Mouse (Mus musculus) forebrain, embryonic 11.5 days (tissue): Measurements from ENCODE around the gene Oscar. TPM values are rescaled to one million over a fixed set of nuclear protein-coding genes. Genes with fewer than 3 reads are reported as not detected.
A peak's percentile ranks its signal among the peaks of the same experiment; 100 is the strongest.

Experiments
- ATAC-seq: fragments of 200-750 bp; cut with Nextera tagmentation; replicated peaks from 2 replicates; pipeline ENCODE4 v1.8.0; 2017; ENCODE audit warnings: moderate TSS enrichment; ENCODE audit not compliant: low FRiP score
- DNase-seq: peaks from one replicate; pipeline ENCODE4 v3.0.0-alpha.2; 2017; ENCODE audit warnings: low spot score
- H3K27ac ChIP-seq: fragments of 300-500 bp; sonication (generic); 2 replicates; pipeline ENCODE4 v1.5.1; 2014; ENCODE audit warnings: low read depth, low read length
- H3K27me3 ChIP-seq: fragments of 300-500 bp; sonication (generic); 2 replicates; pipeline ENCODE4 v1.6.1; 2014; ENCODE audit warnings: mild to moderate bottlenecking, low read length, mixed read lengths; ENCODE audit not compliant: control insufficient read depth, insufficient read depth
- H3K36me3 ChIP-seq: fragments of 300-500 bp; sonication (generic); 2 replicates; pipeline ENCODE4 v1.6.1; 2014; ENCODE audit warnings: mild to moderate bottlenecking, low read length, moderate library complexity, mixed read lengths; ENCODE audit not compliant: control insufficient read depth, insufficient read depth
- H3K4me1 ChIP-seq: fragments of 300-500 bp; sonication (generic); replicated peaks from 2 replicates; pipeline ENCODE4 v1.6.1; 2014; ENCODE audit warnings: low read length, mixed read lengths; ENCODE audit not compliant: control insufficient read depth, insufficient read depth
- H3K4me2 ChIP-seq: fragments of 300-500 bp; sonication (generic); 2 replicates; pipeline ENCODE4 v1.6.1; 2014; ENCODE audit warnings: low read depth, mild to moderate bottlenecking, low read length, moderate library complexity, mixed read lengths; ENCODE audit not compliant: severe bottlenecking
- H3K4me3 ChIP-seq: fragments of 300-500 bp; sonication (generic); 2 replicates; pipeline ENCODE4 v1.5.1; 2014; ENCODE audit warnings: low read depth, low read length
- H3K9ac ChIP-seq: fragments of 300-500 bp; sonication (generic); 2 replicates; pipeline ENCODE4 v1.6.1; 2014; ENCODE audit warnings: low read length
- H3K9me3 ChIP-seq: fragments of 300-500 bp; sonication (generic); 2 replicates; pipeline ENCODE4 v1.6.1; 2016; ENCODE audit warnings: low read length, mixed read lengths; ENCODE audit not compliant: control insufficient read depth
- WGBS: fragments of 180-500 bp; shearing (Covaris S2); extraction: QIAGEN DNeasy Blood & Tissue Kit; methylation state at CpG from one replicate; pipeline ENCODE4 v1.1.7; 2014; 5-methylcytosine and 5-hydroxymethylcytosine counted together
- polyA plus RNA-seq: library from polyadenylated mRNA; unstranded; fragments of >200 nt; fragmentation: Nextera tagmentation; extraction: Ambion mirVana; gene quantifications from 2 replicates; pipeline ENCODE4 v1.2.1, GENCODE M21; 2014

Oscar gene
- polyA plus RNA-seq, 1 experiment from 2014 or later, result 0.36 TPM

DNA sequence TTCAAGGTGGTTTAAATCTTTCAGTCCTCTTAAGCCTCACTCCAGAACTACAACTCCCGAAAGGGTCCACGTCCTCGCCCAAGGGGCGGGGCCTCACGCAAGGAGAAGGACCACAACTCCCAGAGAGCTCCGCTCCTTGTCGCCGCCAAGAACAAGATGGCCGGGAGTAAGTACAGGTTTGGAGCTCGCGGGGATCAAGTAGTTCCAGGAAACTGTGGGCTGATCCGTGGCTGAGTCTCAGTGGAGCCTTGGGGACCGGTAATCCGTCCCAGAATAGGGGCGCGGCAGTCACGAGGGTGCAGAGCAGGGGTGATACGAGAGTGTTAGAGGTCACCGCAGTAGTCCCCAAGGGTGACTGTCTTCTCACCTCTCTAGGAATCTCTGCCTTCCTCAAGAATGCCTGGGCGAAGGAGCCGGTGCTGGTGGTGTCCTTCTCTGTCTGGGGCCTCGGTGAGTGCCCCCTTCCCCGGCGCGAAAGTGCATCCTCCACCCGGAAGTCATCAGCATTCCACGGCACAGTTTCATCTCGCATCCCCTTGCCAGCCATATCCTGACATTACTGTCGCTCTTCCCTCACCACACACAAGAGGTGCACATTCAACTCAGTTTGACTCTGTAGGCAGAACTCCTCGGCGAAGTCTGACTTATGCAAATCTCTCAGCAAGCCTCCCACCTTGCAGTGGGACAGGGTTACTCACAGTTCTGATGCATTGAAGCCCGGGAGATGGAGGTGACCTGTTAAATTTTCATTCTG, 1.5 kb upstream of the Oscar start, which contains the start of gene Ndufa3:
Gene Ndufa3 (plus strand): TSS at position 132 of the 754 bp plus-strand sequence.
- Histone ChIP-seq H3K27ac (0 out of 2 replicates have a peak within 1 kb of the TSS, but pooled peaks have one; percentile 26), H3K4me3 (peak within 1 kb of the TSS; percentile 77), H3K36me3 (peaks cover 3% of the 10 kb centered on the region; the same call in 1 of the 2 replicates), H3K9me3 (no peaks in the 10 kb centered on the region), H3K4me1 (no peaks in the 10 kb centered on the region; the same call in 1 of the 2 replicates), H3K27me3 (no peaks in the 10 kb centered on the region), H3K4me2 (peak within 1 kb of the TSS; percentile 69), H3K9ac (peak within 1 kb of the TSS; percentile 84)
- ATAC-seq, result peak; percentile 95
- WGBS, result 1% methylated on average over 32 of the region's 32 CpGs
- DNase-seq, result peak; percentile 91

DNA sequence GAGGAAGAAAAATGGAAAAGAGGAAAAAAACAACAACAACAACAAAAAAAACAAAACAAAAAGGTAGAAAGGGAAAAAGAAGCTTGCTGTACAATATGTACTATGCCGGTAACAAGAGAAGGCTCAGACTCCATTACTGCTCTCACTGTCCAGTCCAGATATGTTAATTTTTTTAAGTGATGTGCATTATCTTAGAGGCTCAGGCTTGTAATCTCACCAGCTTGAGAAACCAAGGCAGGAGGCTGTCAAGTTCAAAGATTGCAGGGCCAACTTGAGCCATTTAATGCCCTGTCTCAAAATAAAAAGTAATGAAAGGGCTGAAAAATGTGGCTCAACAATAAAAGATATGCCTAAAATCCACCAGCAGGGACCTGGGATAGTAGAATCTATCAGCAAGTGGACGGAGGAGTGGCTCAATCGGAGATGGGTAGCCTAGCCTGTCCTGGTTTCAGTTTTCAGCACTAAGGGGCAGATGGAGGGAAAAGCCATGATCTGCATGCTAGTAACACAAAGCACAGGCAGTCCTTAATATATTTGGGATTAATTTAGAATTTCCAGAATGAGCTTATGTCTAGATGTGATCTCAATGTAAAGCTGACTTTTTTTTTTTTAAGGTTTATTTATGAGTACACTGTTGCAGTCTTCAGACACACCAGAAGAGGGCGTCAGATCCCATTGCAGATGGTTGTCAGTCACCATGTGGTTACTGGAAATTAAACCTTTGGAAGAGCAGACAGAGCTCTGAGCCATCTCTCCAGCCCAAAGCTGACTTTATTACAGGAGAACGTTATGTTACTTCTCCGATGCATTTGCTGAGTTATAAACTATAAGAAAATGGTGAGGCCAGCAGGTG, 658 bp upstream of the Oscar start:
- Histone ChIP-seq H3K27ac (no peak overlapping the region), H3K27me3 (no peaks in the 10 kb centered on the region), H3K4me3 (peak overlapping the region; percentile 77), H3K36me3 (peaks cover 3% of the 10 kb centered on the region; the same call in 1 of the 2 replicates), H3K9me3 (no peaks in the 10 kb centered on the region), H3K9ac (no peak overlapping the region), H3K4me2 (peak overlapping the region; percentile 69; the same call in 1 of the 2 replicates), H3K4me1 (no peaks in the 10 kb centered on the region; the same call in 1 of the 2 replicates)
- 41% methylated on average over 6 of the region's 6 CpGs for WGBS
- DNase-seq (no peak), ATAC-seq (peak; percentile 47)

DNA sequence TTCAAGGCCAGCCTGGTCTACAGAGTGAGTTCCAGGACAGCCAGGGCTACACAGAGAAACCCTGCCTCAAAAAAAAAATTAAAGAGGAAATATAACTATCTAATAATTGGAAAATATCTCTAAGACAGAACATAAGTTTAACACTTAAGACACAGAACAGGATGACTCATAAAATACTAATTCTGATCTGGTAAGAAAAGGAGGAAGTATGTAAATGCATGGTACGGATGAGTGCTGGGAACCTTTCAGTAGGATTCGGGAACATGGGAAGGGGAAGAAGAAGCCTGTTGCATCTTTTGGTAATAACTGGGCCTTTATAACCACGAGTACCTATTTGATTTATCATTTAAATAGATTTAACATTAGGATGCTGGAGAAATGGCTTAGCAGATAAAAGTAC, 1.9 kb downstream of the Oscar start:
- no peak overlapping the region for H3K9ac ChIP-seq
- no peak for DNase-seq
- H3K4me2 ChIP-seq, result no peak overlapping the region
- H3K4me3 ChIP-seq, result no peak overlapping the region
- 76% methylated on average over 3 of the region's 3 CpGs for WGBS
- no peaks in the 10 kb centered on the region for H3K36me3 ChIP-seq
- no peak overlapping the region for H3K27ac ChIP-seq
- no peak for ATAC-seq
- no peaks in the 10 kb centered on the region for H3K9me3 ChIP-seq
- no peaks in the 10 kb centered on the region for H3K27me3 ChIP-seq
- no peaks in the 10 kb centered on the region; the same call in 1 of the 2 replicates for H3K4me1 ChIP-seq

DNA sequence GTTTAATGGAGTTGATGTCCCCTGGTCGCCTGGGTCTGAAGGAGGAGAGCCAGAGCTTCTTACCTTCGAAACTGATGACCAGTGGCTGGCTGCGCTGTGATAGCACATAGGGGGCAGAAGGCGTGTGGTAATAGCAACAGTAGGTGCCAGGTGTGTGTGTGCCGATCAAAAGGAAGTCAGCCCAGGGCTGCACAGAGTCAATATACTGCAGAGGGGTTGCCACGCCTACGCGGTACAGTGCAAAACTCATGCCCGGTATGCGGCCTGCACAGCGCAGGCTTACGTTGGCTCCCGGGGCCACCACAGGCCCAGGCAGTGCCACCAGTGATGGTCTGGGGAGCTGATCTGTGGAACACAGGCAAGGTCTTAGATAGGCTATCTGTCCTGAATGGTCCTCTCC, 5.0 kb downstream of the Oscar start:
- DNase-seq (no peak), ATAC-seq (no peak)
- WGBS, result 86% methylated on average over 13 of the region's 13 CpGs
- Histone ChIP-seq H3K9ac (no peak overlapping the region), H3K27ac (no peak overlapping the region), H3K4me1 (no peaks in the 10 kb centered on the region), H3K36me3 (no peaks in the 10 kb centered on the region), H3K9me3 (no peaks in the 10 kb centered on the region), H3K27me3 (no peaks in the 10 kb centered on the region), H3K4me3 (no peak overlapping the region), H3K4me2 (no peak overlapping the region)

DNA sequence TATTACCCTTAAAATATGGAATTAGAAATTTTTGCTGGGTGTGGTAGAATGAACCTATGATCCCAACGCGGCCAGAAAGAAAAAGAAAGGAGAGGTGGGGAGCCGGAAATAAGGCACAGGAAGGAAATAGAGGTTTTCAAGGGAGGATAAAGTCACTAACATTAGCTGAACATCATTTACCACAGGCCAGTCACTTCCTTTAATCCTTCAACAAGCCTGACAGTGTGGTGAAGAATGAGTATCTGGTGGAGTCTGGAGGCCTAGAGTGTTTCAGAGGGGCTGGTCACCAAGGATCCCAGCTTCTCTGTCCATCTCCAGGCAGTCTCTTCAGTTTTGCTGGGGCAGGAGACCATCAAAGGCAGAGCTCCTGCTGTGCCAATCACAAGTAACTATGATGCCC, 5.5 kb downstream of the Oscar start:
- no peaks in the 10 kb centered on the region for H3K36me3 ChIP-seq
- H3K4me3 ChIP-seq, result no peak overlapping the region
- no peak overlapping the region for H3K4me2 ChIP-seq
- no peaks in the 10 kb centered on the region for H3K27me3 ChIP-seq
- DNase-seq (no peak), ATAC-seq (no peak)
- H3K9ac ChIP-seq, result no peak overlapping the region
- H3K9me3 ChIP-seq, result no peaks in the 10 kb centered on the region
- no peak overlapping the region for H3K27ac ChIP-seq
- WGBS, result 83% methylated on average over 3 of the region's 3 CpGs
- no peaks in the 10 kb centered on the region for H3K4me1 ChIP-seq

DNA sequence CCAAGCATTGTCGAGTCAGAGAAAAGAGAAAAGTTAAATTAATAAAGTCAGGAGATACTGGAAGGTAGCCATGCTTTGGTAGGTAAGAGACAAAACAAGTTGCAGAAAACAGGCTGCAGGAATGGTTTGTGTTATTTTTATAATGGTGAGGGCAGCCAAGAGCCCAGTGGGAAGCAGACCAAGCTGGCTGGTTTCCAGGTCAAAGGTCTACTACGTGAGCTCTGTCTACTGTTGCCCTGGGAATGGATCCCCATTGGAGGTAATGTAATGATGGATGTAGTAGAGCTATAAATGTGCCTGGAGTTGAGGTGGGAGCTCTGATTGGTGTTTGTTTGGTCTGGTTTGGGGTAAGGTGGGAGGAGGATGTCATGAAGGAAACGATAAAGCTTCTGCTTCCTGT, 6.9 kb downstream of the Oscar start:
- DNase-seq, result no peak
- Histone ChIP-seq H3K9me3 (no peaks in the 10 kb centered on the region), H3K4me3 (no peak overlapping the region), H3K27me3 (no peaks in the 10 kb centered on the region), H3K27ac (no peak overlapping the region), H3K4me2 (no peak overlapping the region), H3K9ac (no peak overlapping the region), H3K4me1 (no peaks in the 10 kb centered on the region), H3K36me3 (no peaks in the 10 kb centered on the region)
- no peak for ATAC-seq
- WGBS, result 84% methylated on average over 3 of the region's 3 CpGs

DNA sequence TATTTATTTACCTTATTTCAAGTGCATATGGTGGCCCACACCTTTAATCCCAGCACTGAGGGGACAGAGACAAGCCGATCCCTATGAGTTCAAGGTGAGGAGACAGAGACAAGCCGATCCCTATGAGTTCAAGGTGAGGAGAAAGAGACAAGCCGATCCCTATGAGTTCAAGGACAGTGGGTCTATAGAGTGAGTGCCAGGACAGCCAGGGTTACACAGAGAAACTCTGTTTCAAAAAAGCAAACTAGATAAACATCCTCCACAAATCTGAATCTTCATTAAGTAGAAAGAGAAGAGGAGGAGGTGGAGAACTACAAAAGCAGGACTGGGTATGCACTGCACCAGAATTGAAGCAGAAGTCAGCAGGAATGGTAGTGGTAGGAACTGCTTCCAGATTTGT, 7.3 kb downstream of the Oscar start:
- WGBS, result 96% methylated on average over 3 of the region's 3 CpGs
- Histone ChIP-seq H3K4me2 (no peak overlapping the region), H3K36me3 (no peaks in the 10 kb centered on the region), H3K4me3 (no peak overlapping the region), H3K9ac (no peak overlapping the region), H3K27ac (no peak overlapping the region), H3K4me1 (no peaks in the 10 kb centered on the region), H3K27me3 (no peaks in the 10 kb centered on the region), H3K9me3 (no peaks in the 10 kb centered on the region)
- no peak for DNase-seq
- no peak for ATAC-seq

DNA sequence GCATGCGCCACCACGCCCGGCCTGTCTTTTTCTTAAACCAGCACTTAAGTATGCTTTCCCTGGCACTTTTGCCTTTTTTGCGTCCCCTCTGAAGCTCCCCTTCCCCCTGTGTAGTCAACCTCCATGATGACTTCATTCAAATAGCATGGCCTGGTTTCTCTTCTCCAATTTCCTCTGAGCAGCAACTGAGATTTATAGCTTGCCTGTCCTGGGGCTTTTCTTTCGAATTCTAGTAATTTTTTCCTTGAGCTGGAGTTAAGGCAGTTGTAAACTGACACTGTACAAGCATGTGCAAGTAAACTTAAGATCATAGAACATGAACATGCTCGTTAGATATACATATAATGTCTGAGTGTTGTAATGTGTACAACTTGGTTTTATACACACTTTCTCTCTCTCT, 8.6 kb downstream of the Oscar start:
- Histone ChIP-seq H3K4me3 (no peak overlapping the region), H3K9ac (no peak overlapping the region), H3K4me2 (no peak overlapping the region), H3K27me3 (no peaks in the 10 kb centered on the region), H3K4me1 (no peaks in the 10 kb centered on the region), H3K36me3 (no peaks in the 10 kb centered on the region), H3K9me3 (no peaks in the 10 kb centered on the region), H3K27ac (no peak overlapping the region)
- 86% methylated on average over 6 of the region's 6 CpGs for WGBS
- DNase-seq, result no peak
- no peak for ATAC-seq
